Comparison of ENCODE assay signal across 24 mouse cellular contexts in genomic region chr10:20867076-20867475, GRCm38 (mm10).
"Had no signal": no experiment of that assay in that cellular context is flagged by ENCODE, and none has a peak within 500 bp of the region (broad histone marks: within the 10 kb centered on the region; RNA-seq: fewer than 3 reads in every experiment).

No protein-coding gene starts in this region.

- ATAC-seq: lung, postnatal 0 days; midbrain, embryonic 13.5 days; midbrain, embryonic 15.5 days had no signal

- DNase-seq: lung, adult 2 months; lung, postnatal 14 days; lung, postnatal 36 days; retina, postnatal 1 day; right cerebral cortex, adult 18-20 months; right cerebral cortex, postnatal 25 days; right cerebral cortex, postnatal 4 days; spleen, adult 18-20 months; thymus, adult 2 months; thymus, postnatal 25 days; thymus, postnatal 4 days had no signal

- H3K27me3 ChIP-seq: lung, embryonic 15.5 days; megakaryocyte, embryonic 14.5 days; midbrain, embryonic 13.5 days; midbrain, embryonic 15.5 days; neural tube, embryonic 13.5 days; neural tube, embryonic 15.5 days had no signal

- H3K4me2 ChIP-seq: liver, embryonic 15.5 days; lung, embryonic 15.5 days; midbrain, embryonic 11.5 days; midbrain, embryonic 13.5 days; midbrain, embryonic 15.5 days; neural tube, embryonic 13.5 days; neural tube, embryonic 15.5 days; stomach, embryonic 15.5 days had no signal

- H3K4me1 ChIP-seq: lung, embryonic 15.5 days; midbrain, embryonic 13.5 days; midbrain, embryonic 15.5 days; neural tube, embryonic 13.5 days; neural tube, embryonic 15.5 days; stomach, embryonic 15.5 days had no signal

- H3K27ac ChIP-seq: liver, embryonic 15.5 days; lung, embryonic 15.5 days; macrophage; midbrain, embryonic 13.5 days; midbrain, embryonic 15.5 days; neural tube, embryonic 13.5 days; neural tube, embryonic 15.5 days; stomach, embryonic 15.5 days; stomach, postnatal 0 days had no signal

- H3K4me3 ChIP-seq: liver, embryonic 15.5 days; lung, embryonic 15.5 days; megakaryocyte, embryonic 14.5 days; midbrain, embryonic 13.5 days; midbrain, embryonic 15.5 days; myocyte; neural tube, embryonic 13.5 days; neural tube, embryonic 15.5 days; stomach, embryonic 15.5 days had no signal

- H3K9me3 ChIP-seq: liver, embryonic 15.5 days; lung, embryonic 15.5 days; megakaryocyte, embryonic 14.5 days; midbrain, embryonic 13.5 days; midbrain, embryonic 15.5 days; neural tube, embryonic 13.5 days; neural tube, embryonic 15.5 days; stomach, embryonic 15.5 days had no signal

- H3K9ac ChIP-seq: liver, embryonic 15.5 days; lung, embryonic 15.5 days; midbrain, embryonic 13.5 days; midbrain, embryonic 15.5 days; neural tube, embryonic 13.5 days; neural tube, embryonic 15.5 days; stomach, embryonic 15.5 days had no signal

- H3K36me3 ChIP-seq: liver, embryonic 15.5 days; lung, embryonic 15.5 days; midbrain, embryonic 13.5 days; midbrain, embryonic 15.5 days; neural tube, embryonic 13.5 days; neural tube, embryonic 15.5 days; stomach, embryonic 15.5 days had no signal
